Mouse (Mus musculus): ENCODE measurements around the gene Dbh.

The Dbh gene

DNA sequence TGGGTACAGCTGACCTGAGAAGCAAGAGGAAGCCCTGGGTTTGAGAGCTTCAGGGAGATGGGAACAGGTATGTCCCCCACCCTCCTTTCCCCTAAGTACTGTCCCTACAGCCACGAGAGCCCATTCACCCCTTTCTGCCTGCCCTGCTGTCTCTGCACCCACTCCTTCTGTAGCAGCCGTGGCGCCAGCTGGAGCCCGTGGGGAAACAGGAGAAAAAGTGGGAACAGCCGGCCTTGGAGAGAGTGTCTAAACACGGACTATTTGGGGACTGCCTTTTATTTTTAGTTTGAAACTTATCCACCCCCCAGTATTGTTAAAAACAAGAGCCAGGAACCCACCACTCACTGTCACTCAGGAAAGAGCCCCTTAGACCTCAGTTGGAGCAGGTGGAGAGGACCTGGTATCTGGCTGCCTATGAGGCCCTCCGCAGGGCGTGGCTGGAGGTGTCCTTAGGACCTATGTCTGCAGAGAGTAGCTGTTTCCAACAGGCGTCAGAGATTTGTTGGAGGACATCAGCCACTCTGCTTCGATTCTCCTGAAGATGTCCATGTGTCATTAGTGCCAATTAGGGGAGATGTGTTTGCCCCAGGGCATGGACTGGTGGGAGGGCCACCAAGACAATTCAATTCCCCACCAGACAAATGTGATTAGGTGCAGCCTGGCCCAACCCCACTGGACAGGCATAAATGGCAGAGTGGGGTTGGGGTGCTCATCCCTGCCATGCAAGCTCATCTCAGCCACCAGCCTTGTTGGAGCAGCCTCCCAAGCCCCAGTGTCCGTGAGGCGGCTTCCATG, at the start of gene Dbh:
Gene Dbh (plus strand): TSS at position 438 of the 795 bp plus-strand sequence.
- in situ Hi-C loops (cut with MboI; ENCODE audit: unreplicated experiment in 2 of 2) = no loop called here

GRCm38 (mm10) chr2:27118452-27118851, 46.6 kb upstream of the Dbh start:
- in situ Hi-C loops (cut with MboI; ENCODE audit: unreplicated experiment in 2 of 2) = no loop called here

GRCm38 (mm10) chr2:27119766-27120165, 45.3 kb upstream of the Dbh start:
- in situ Hi-C loops (cut with MboI; ENCODE audit: unreplicated experiment in 2 of 2) = loop anchor here (5.0 to 10.0 kb wide), 2 partner anchors 42 to 115 kb away; partner anchors contain the start of gene Adamtsl2 (in 2 of the 2)

GRCm38 (mm10) chr2:27120241-27120641, 44.8 kb upstream of the Dbh start:
- in situ Hi-C loops (cut with MboI; ENCODE audit: unreplicated experiment in 2 of 2) = loop anchor here (5.0 to 10.0 kb wide), 2 partner anchors 43 to 115 kb away; partner anchors contain the start of gene Adamtsl2 (in 2 of the 2)

DNA sequence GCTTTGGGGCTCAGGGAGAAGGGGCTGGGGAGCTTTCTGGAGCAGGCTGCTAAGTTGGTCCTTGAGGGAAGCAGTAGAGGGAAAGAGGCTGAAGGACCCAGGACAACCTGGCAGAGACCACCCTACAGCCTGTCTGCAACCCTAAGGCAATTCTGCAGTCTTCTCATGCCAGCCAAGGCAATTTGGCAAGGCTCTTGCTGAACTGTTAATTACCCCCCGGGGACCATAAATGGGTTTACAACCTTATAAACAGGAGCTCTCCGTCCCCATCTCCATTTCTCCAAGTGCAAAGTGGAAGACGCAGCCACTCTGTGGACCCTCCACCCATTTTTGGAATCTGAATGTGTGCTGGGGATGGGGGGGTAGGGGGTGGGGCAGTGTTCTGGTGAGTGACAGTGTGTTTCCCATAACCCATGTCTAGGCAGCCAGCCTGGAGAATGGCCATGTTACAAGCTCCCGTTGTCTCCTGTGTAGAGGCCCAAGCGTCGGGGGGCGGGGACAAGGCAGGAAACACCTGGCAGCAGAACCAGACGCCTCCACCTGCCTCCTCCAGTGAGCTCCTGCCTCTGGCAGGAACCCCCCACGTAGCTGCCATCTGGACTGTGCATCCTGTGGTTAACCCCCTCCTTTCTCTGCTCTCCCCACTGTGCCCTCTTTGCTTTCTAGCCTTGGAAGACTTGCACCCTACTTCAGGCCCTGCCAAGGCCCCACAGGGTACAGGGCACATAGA, 43.2 kb upstream of the Dbh start:
- in situ Hi-C loops (cut with MboI; ENCODE audit: unreplicated experiment in 2 of 2) = loop anchor here (5.0 to 10.0 kb wide), 2 partner anchors 44 to 113 kb away; partner anchors contain the start of gene Adamtsl2 (in 2 of the 2)

DNA sequence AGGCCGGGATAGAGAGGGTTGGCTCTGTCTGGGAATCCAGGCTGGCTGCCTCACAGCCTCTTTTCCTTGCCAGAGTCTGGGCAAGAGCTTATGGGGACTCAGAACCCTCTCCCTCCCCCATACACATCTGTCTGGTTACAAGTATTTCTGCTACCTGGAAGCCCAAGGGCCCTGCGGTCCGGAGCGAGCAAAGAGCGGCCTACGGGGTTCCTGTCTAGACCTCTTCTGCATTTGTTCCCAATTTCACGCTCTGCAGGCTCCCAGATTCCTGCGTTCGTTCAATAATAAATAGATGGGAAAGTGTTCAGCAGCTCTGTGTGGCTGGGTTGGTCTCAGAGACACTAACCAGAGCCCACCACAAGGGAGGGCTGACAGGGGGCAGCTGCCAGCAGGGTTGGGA, 42.5 kb upstream of the Dbh start:
- in situ Hi-C loops (cut with MboI; ENCODE audit: unreplicated experiment in 2 of 2) = loop anchor here (5.0 to 10.0 kb wide), 2 partner anchors 45 to 112 kb away; partner anchors contain the start of gene Adamtsl2 (in 2 of the 2)

GRCm38 (mm10) chr2:27123121-27123520, 41.9 kb upstream of the Dbh start:
- in situ Hi-C loops (cut with MboI; ENCODE audit: unreplicated experiment in 2 of 2) = loop anchor here (5.0 to 10.0 kb wide), 2 partner anchors 46 to 112 kb away; partner anchors contain the start of gene Adamtsl2 (in 2 of the 2)

DNA sequence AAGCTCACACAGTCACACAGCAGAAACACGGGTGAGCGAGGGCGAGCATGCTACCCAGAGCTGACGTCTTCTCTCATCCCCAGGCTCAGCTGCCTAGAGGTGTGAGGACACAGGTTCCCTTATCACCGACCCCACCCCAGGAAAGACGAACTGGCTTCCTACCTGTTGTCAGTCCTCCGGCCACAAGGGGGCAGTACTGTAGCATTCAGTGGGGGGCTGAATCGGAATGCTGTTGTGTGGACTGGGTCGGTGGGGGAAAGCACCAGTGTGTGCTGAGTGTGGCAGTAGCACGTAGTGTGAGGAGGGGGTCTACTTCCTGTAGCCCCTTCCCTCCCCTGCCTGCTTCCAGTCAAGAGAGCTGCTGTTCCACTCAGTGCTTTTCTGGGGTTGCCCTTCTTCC, 39.1 kb upstream of the Dbh start:
- in situ Hi-C loops (cut with MboI; ENCODE audit: unreplicated experiment in 2 of 2) = loop anchor here in 1 of 2 experiments (10.0 kb wide), 1 partner anchor 109 kb away; no protein-coding TSS in a partner anchor

DNA sequence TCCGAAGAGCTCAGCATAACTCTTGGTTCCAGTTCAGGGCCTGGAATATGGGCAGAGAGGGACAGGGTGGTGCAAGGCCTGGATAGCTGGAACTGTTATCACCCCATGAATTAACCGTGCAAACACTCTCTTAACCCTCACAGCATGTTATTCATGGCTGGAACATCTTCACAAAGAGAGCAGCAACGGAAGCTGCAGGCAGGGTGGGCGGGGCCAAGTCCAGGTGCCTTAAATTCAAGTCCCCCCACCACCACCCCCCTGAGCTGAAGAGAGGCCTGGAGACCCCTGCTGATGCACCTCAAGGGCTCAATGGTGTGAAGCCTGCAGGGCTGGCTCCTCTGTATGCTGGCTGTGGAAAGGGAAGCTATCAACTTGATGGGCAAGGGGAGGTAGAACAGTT, 38.5 kb upstream of the Dbh start:
- in situ Hi-C loops (cut with MboI; ENCODE audit: unreplicated experiment in 2 of 2) = loop anchor here in 1 of 2 experiments (10.0 kb wide), 1 partner anchor 108 kb away; no protein-coding TSS in a partner anchor

DNA sequence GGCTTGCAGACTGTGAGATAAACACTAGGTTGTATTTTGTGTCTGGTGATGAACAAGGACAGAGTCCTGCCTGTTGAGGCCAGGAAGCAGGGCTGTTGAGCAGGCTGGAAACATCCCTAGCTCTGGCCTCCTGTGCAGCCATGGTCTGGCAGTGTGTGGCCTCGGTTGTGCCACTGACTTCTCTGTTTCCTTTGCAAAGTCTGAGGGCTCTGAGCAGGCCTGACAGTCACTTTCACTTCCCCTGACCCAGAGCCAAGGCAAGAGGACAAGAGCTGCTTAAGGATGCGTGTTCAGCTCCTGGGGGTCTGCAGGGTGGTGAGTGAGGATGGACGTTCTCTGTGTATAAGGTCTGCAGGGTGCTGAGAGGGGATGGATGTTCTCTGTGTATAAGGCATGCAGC, 36.0 kb upstream of the Dbh start:
- in situ Hi-C loops (cut with MboI; ENCODE audit: unreplicated experiment in 2 of 2) = loop anchor here in 1 of 2 experiments (10.0 kb wide), 1 partner anchor 106 kb away; no protein-coding TSS in a partner anchor

GRCm38 (mm10) chr2:27135935-27136334, 29.1 kb upstream of the Dbh start:
- in situ Hi-C loops (cut with MboI; ENCODE audit: unreplicated experiment in 2 of 2) = no loop called here

DNA sequence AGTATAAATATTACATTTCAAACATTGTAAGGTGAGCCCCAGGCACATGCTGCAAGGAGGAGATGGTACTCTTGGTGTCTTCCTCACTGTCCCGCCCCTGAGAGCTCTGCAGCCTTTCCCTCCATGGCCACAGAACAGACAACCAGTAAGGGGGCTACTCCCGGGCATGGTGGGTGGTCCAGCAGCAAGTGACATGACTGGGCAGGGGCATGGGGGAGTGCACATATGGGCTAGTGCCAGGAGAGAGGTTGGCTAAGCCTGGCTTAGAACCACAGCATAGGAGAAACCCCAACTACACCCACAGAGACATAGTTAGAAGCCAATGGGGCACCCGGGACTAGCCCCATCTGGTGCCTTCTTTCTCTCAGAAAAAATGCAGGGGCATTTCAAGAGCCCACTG, 28.7 kb upstream of the Dbh start:
- in situ Hi-C loops (cut with MboI; ENCODE audit: unreplicated experiment in 2 of 2) = no loop called here

- in situ Hi-C loops (cut with MboI; ENCODE audit: unreplicated experiment in 2 of 2) = no loop called here
Observed at GRCm38 (mm10) chr2:27136789-27137188, 28.2 kb upstream of the Dbh start.

DNA sequence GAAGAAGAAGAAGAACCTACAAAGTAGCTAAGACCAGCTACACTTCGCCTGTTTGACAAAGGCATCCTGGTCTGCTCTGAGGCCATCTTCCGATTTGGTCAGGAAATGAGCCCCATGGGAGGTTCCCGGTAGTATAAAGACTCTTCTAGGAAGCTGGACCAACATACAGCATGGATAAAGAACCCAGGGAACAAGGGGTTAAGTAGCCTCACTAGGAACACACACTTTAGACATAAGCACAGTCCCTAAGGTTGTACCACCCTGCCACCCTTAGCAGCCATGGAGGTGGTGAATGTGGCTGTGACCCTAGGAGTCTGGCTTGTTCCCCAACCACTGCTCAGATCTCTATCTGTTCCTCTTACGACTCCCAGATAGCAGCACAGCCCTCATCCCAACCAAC, 26.7 kb upstream of the Dbh start:
- in situ Hi-C loops (cut with MboI; ENCODE audit: unreplicated experiment in 2 of 2) = no loop called here

- in situ Hi-C loops (cut with MboI; ENCODE audit: unreplicated experiment in 2 of 2) = no loop called here
Observed at GRCm38 (mm10) chr2:27141950-27142693, 22.9 kb upstream of the Dbh start, which contains the start of gene Fam163b. TSS of gene Fam163b (minus strand) at chr2:27142491.

- in situ Hi-C loops (cut with MboI; ENCODE audit: unreplicated experiment in 2 of 2) = no loop called here
Observed at GRCm38 (mm10) chr2:27144957-27145356, 20.1 kb upstream of the Dbh start.

DNA sequence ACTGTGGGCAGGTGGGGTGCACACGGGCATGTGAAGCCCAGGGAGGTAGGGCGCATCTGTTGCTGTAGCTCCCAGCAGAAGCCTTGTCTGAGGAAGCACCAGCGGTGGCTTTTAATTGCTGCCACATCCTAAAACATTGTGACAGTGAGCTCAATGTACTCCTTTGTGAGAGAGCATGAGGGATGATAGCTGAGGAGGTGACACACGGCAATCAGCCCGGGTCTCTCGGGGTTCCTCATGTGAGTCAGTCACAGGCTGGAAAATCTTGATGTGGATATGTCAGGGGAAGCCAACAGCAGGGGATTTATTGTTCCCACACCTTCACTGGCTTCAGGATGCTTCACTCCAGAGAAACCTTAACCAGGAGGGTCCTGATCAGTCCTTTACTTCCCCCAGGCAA, 18.2 kb upstream of the Dbh start:
- in situ Hi-C loops (cut with MboI; ENCODE audit: unreplicated experiment in 2 of 2) = no loop called here

GRCm38 (mm10) chr2:27149457-27149856, 15.6 kb upstream of the Dbh start:
- in situ Hi-C loops (cut with MboI; ENCODE audit: unreplicated experiment in 2 of 2) = no loop called here

DNA sequence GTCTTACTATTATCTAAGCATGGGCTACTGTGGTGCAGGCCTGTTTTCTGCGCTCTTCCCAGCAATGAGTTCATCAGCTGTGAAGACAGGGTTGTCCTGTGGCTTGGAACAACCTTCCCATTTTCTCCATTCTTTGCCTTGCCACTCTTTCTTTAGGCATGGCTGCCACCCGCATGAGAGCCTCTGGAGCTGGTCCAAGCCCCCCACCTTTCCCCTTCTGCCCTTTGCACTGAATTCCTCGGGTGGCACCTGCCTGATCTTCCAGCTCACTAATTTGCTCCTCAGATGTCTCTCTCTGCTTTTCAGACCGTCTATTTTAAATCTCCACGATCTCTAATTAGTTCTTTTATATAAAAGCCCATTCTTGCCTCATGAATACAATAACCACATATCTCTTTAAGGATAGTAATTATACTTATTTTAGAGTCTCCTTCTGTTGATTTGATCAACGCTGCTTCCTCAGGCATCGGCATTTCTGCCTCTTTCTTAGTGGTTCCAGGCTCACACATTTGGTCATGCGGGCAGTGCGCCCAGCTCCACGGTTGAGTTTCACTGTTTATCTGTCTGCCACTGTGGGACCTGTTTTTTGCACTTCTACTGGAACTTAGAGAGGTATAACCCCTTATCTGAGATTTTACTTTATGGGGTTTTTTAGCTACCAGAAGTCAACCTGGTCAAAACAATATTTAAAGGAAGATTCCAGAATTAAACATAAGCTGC, 10.4 kb upstream of the Dbh start:
- in situ Hi-C loops (cut with MboI; ENCODE audit: unreplicated experiment in 2 of 2) = no loop called here

- in situ Hi-C loops (cut with MboI; ENCODE audit: unreplicated experiment in 2 of 2) = no loop called here
Observed at GRCm38 (mm10) chr2:27156596-27156995, 8.4 kb upstream of the Dbh start.

All from v-Abl transformed pro-B cells (cell line).